Mouse (Mus musculus) limb, embryonic 15.5 days (tissue): ENCODE measurements at regions not wholly inside any gene's neighbourhood (a gene's known extent, or its start where the extent isn't known, plus 50 kb on each side); places are given as distances from the start of the nearest gene placed in this dataset.

Source experiments
- ATAC-seq: fragments of 200-750 bp; cut with Nextera tagmentation; 2 replicates; pipeline ENCODE4 v1.8.0; 2017; ENCODE audit warnings: low read depth, moderate TSS enrichment; ENCODE audit not compliant: insufficient number of reproducible peaks, low FRiP score, low TSS enrichment
- H3K27ac ChIP-seq: fragments of 300-500 bp; sonication (generic); 2 replicates; pipeline ENCODE4 v1.5.1; 2015; ENCODE audit warnings: moderate library complexity, mild to moderate bottlenecking, inconsistent platforms
- H3K27me3 ChIP-seq: fragments of 300-500 bp; sonication (generic); 2 replicates; pipeline ENCODE4 v1.6.1; 2015; ENCODE audit warnings: inconsistent platforms
- H3K36me3 ChIP-seq: fragments of 300-500 bp; sonication (generic); 2 replicates; pipeline ENCODE4 v1.6.1; 2015; ENCODE audit warnings: inconsistent platforms
- H3K4me1 ChIP-seq: fragments of 300-500 bp; sonication (generic); 2 replicates; pipeline ENCODE4 v1.6.1; 2015; ENCODE audit warnings: inconsistent platforms
- H3K4me2 ChIP-seq: fragments of 300-500 bp; sonication (generic); 2 replicates; pipeline ENCODE4 v1.6.1; 2015; ENCODE audit warnings: mild to moderate bottlenecking, inconsistent platforms
- H3K4me3 ChIP-seq: fragments of 300-500 bp; sonication (generic); 2 replicates; pipeline ENCODE4 v1.5.1; 2015; ENCODE audit warnings: mild to moderate bottlenecking, inconsistent platforms
- H3K9ac ChIP-seq: fragments of 300-500 bp; sonication (generic); 2 replicates; pipeline ENCODE4 v1.6.1; 2015; ENCODE audit warnings: inconsistent platforms
- H3K9me3 ChIP-seq: fragments of 300-500 bp; sonication (generic); 2 replicates; pipeline ENCODE4 v1.6.1; 2016; ENCODE audit warnings: inconsistent platforms
- WGBS: fragments of 180-500 bp; shearing (Covaris S2); methylation state at CpG from one replicate; pipeline ENCODE4 v1.1.7; 2015; 5-methylcytosine and 5-hydroxymethylcytosine counted together

GRCm38 (mm10) chr9:113601451-113601850 is 106.6 kb downstream of the Pdcd6ip start:
- no peaks in the 10 kb centered on the region; the same call in 1 of the 2 replicates for H3K4me1 ChIP-seq
- H3K4me2 ChIP-seq: no peak overlapping the region
- no peak overlapping the region for H3K4me3 ChIP-seq
- H3K9ac ChIP-seq: no peak overlapping the region
- no peaks in the 10 kb centered on the region for H3K36me3 ChIP-seq
- no peaks in the 10 kb centered on the region for H3K27me3 ChIP-seq
- ATAC-seq: no peak
- WGBS: 24% methylated on average over 5 of the region's 5 CpGs
- H3K27ac ChIP-seq: no peak overlapping the region
- H3K9me3 ChIP-seq: no peaks in the 10 kb centered on the region

- Histone ChIP-seq H3K9me3 (no peaks in the 10 kb centered on the region), H3K4me1 (no peaks in the 10 kb centered on the region), H3K36me3 (no peaks in the 10 kb centered on the region), H3K4me3 (no peak overlapping the region), H3K4me2 (no peak overlapping the region), H3K27me3 (no peaks in the 10 kb centered on the region), H3K27ac (no peak overlapping the region), H3K9ac (no peak overlapping the region)
- ATAC-seq: no peak
- 57% methylated on average over 6 of the region's 6 CpGs for WGBS
Measured at GRCm38 (mm10) chr9:113587260-113587659, 120.8 kb downstream of the Pdcd6ip start.

- no peak overlapping the region for H3K9ac ChIP-seq
- H3K36me3 ChIP-seq: no peaks in the 10 kb centered on the region
- H3K9me3 ChIP-seq: no peaks in the 10 kb centered on the region
- no peaks in the 10 kb centered on the region for H3K27me3 ChIP-seq
- H3K4me3 ChIP-seq: no peak overlapping the region
- no peaks in the 10 kb centered on the region for H3K4me1 ChIP-seq
- ATAC-seq: no peak
- 86% methylated on average over 4 of the region's 4 CpGs for WGBS
- no peak overlapping the region for H3K4me2 ChIP-seq
- H3K27ac ChIP-seq: no peak overlapping the region
Measured at GRCm38 (mm10) chr9:113586477-113586876, 121.6 kb downstream of the Pdcd6ip start.

GRCm38 (mm10) chr9:113578221-113578620 is 129.8 kb downstream of the Pdcd6ip start:
- WGBS: 44% methylated on average over 9 of the region's 9 CpGs
- no peaks in the 10 kb centered on the region for H3K4me1 ChIP-seq

GRCm38 (mm10) chr9:113568849-113569248 is 139.2 kb downstream of the Pdcd6ip start:
- Histone ChIP-seq H3K9me3 (no peaks in the 10 kb centered on the region), H3K4me3 (no peak overlapping the region), H3K27ac (no peak overlapping the region), H3K27me3 (no peaks in the 10 kb centered on the region), H3K4me2 (no peak overlapping the region), H3K9ac (no peak overlapping the region), H3K4me1 (no peaks in the 10 kb centered on the region), H3K36me3 (no peaks in the 10 kb centered on the region)
- no peak for ATAC-seq
- 53% methylated on average over 1 of the region's 1 CpGs for WGBS

More at GRCm38 (mm10) chr9:113578221-113578620, 129.8 kb downstream of the Pdcd6ip start:
- no peaks in the 10 kb centered on the region for H3K9me3 ChIP-seq
- H3K4me2 ChIP-seq: no peak overlapping the region
- ATAC-seq: no peak
- no peak overlapping the region for H3K9ac ChIP-seq
- no peaks in the 10 kb centered on the region for H3K36me3 ChIP-seq
- H3K27me3 ChIP-seq: no peaks in the 10 kb centered on the region
- H3K27ac ChIP-seq: no peak overlapping the region
- H3K4me3 ChIP-seq: no peak overlapping the region

GRCm38 (mm10) chr9:113567705-113568104 is 140.4 kb downstream of the Pdcd6ip start:
- Histone ChIP-seq H3K4me3 (no peak overlapping the region), H3K27me3 (no peaks in the 10 kb centered on the region), H3K4me2 (no peak overlapping the region), H3K36me3 (no peaks in the 10 kb centered on the region), H3K4me1 (no peaks in the 10 kb centered on the region), H3K9ac (no peak overlapping the region), H3K27ac (no peak overlapping the region), H3K9me3 (no peaks in the 10 kb centered on the region)
- 50% methylated on average over 1 of the region's 1 CpGs for WGBS
- no peak for ATAC-seq

GRCm38 (mm10) chr9:113566620-113567019 is 141.4 kb downstream of the Pdcd6ip start:
- H3K4me3 ChIP-seq: no peak overlapping the region
- H3K27ac ChIP-seq: no peak overlapping the region
- no peaks in the 10 kb centered on the region for H3K27me3 ChIP-seq
- H3K9me3 ChIP-seq: no peaks in the 10 kb centered on the region
- no peak for ATAC-seq
- H3K4me1 ChIP-seq: no peaks in the 10 kb centered on the region
- H3K9ac ChIP-seq: no peak overlapping the region
- H3K4me2 ChIP-seq: no peak overlapping the region
- no peaks in the 10 kb centered on the region for H3K36me3 ChIP-seq
- WGBS: 34% methylated on average over 3 of the region's 3 CpGs

GRCm38 (mm10) chr9:113553911-113554310 is 154.1 kb downstream of the Pdcd6ip start:
- Histone ChIP-seq H3K4me3 (no peak overlapping the region), H3K4me1 (no peaks in the 10 kb centered on the region), H3K9ac (no peak overlapping the region), H3K27ac (no peak overlapping the region), H3K27me3 (no peaks in the 10 kb centered on the region), H3K4me2 (no peak overlapping the region), H3K36me3 (no peaks in the 10 kb centered on the region), H3K9me3 (no peaks in the 10 kb centered on the region)
- WGBS: 80% methylated on average over 12 of the region's 12 CpGs
- ATAC-seq: no peak

GRCm38 (mm10) chr9:113547458-113547857 is 160.6 kb downstream of the Pdcd6ip start:
- 78% methylated on average over 3 of the region's 3 CpGs for WGBS
- H3K4me1 ChIP-seq: no peaks in the 10 kb centered on the region
- no peaks in the 10 kb centered on the region for H3K27me3 ChIP-seq
- no peak overlapping the region for H3K4me2 ChIP-seq
- H3K4me3 ChIP-seq: no peak overlapping the region
- no peak overlapping the region for H3K9ac ChIP-seq
- H3K36me3 ChIP-seq: no peaks in the 10 kb centered on the region
- H3K27ac ChIP-seq: no peak overlapping the region
- H3K9me3 ChIP-seq: no peaks in the 10 kb centered on the region
- no peak for ATAC-seq

- WGBS: 77% methylated on average over 2 of the region's 2 CpGs
- no peak overlapping the region for H3K9ac ChIP-seq
Measured at GRCm38 (mm10) chr9:113528586-113528985, 179.5 kb downstream of the Pdcd6ip start.

GRCm38 (mm10) chr9:113524307-113524706 is 183.8 kb downstream of the Pdcd6ip start:
- Histone ChIP-seq H3K9ac (no peak overlapping the region), H3K36me3 (no peaks in the 10 kb centered on the region), H3K4me1 (no peaks in the 10 kb centered on the region), H3K4me3 (no peak overlapping the region), H3K27me3 (no peaks in the 10 kb centered on the region), H3K9me3 (no peaks in the 10 kb centered on the region), H3K4me2 (no peak overlapping the region), H3K27ac (no peak overlapping the region)
- 66% methylated on average over 3 of the region's 3 CpGs for WGBS
- ATAC-seq: no peak

More at GRCm38 (mm10) chr9:113528586-113528985, 179.5 kb downstream of the Pdcd6ip start:
- ATAC-seq: no peak
- H3K4me2 ChIP-seq: no peak overlapping the region
- H3K27ac ChIP-seq: no peak overlapping the region
- H3K4me1 ChIP-seq: no peaks in the 10 kb centered on the region
- H3K36me3 ChIP-seq: no peaks in the 10 kb centered on the region
- no peaks in the 10 kb centered on the region for H3K9me3 ChIP-seq
- no peaks in the 10 kb centered on the region for H3K27me3 ChIP-seq
- H3K4me3 ChIP-seq: no peak overlapping the region

GRCm38 (mm10) chr9:113523173-113523572 is 184.9 kb downstream of the Pdcd6ip start:
- Histone ChIP-seq H3K36me3 (no peaks in the 10 kb centered on the region), H3K4me2 (no peak overlapping the region), H3K27me3 (no peaks in the 10 kb centered on the region), H3K9ac (no peak overlapping the region), H3K9me3 (no peaks in the 10 kb centered on the region), H3K4me3 (no peak overlapping the region), H3K27ac (no peak overlapping the region), H3K4me1 (no peaks in the 10 kb centered on the region)
- 81% methylated on average over 2 of the region's 2 CpGs for WGBS
- no peak for ATAC-seq

GRCm38 (mm10) chr9:113519727-113520126 is 188.3 kb downstream of the Pdcd6ip start:
- no peak overlapping the region for H3K9ac ChIP-seq
- WGBS: 59% methylated on average over 10 of the region's 10 CpGs
- no peaks in the 10 kb centered on the region for H3K9me3 ChIP-seq
- H3K27ac ChIP-seq: no peak overlapping the region
- H3K4me3 ChIP-seq: no peak overlapping the region
- H3K4me2 ChIP-seq: no peak overlapping the region
- H3K36me3 ChIP-seq: no peaks in the 10 kb centered on the region
- H3K27me3 ChIP-seq: no peaks in the 10 kb centered on the region
- no peak for ATAC-seq
- no peaks in the 10 kb centered on the region for H3K4me1 ChIP-seq
